Mouse (Mus musculus): ENCODE data around the gene Gon4l. TPM values are rescaled to one million over a fixed set of nuclear protein-coding genes. Genes with fewer than 3 reads are reported as not detected.

Gon4l gene
- polyA plus RNA-seq, 1 experiment from 2014 or later = 2.7 TPM

GRCm38 (mm10) chr3:88949786-88950575, 115.0 kb downstream of the Gon4l start:
- Histone ChIP-seq H3K36me3 (replicated peaks) (no peaks in the 10 kb centered on the region), H3K4me3 (replicated peaks) (peak overlapping the region; percentile 86), H3K27ac (replicated peaks) (peak overlapping the region; percentile 98), H3K4me2 (peak overlapping the region; percentile 88), H3K4me1 (replicated peaks) (peaks cover 43% of the 10 kb centered on the region), H3K9me3 (replicated peaks) (no peaks in the 10 kb centered on the region), H3K27me3 (no peaks in the 10 kb centered on the region), H3K9ac (peak overlapping the region; percentile 97)
- peak; percentile 84 for ATAC-seq (ENCODE audit: insufficient read depth)
- under 1% methylated on average over 82 of the region's 92 CpGs for WGBS (ENCODE audit: insufficient replicate concordance)

GRCm38 (mm10) chr3:88950576-88951326, 115.7 kb downstream of the Gon4l start, which contains the start of the genes Ash1l and Dap3:
TSS of gene Ash1l (plus strand) at chr3:88950622.
TSS of gene Dap3 (minus strand) at chr3:88951181.
- Histone ChIP-seq H3K36me3 (replicated peaks) (no peaks in the 10 kb centered on the region), H3K9ac (peak within 1 kb of the TSS; percentile 97), H3K27me3 (no peaks in the 10 kb centered on the region), H3K9me3 (replicated peaks) (no peaks in the 10 kb centered on the region), H3K27ac (replicated peaks) (peak within 1 kb of the TSS; percentile 98), H3K4me1 (replicated peaks) (peaks cover 47% of the 10 kb centered on the region), H3K4me3 (replicated peaks) (peak within 1 kb of the TSS; percentile 86), H3K4me2 (peak within 1 kb of the TSS; percentile 88)
- under 1% methylated on average over 48 of the region's 64 CpGs for WGBS (ENCODE audit: insufficient replicate concordance)
- ATAC-seq (ENCODE audit: insufficient read depth) = peak; percentile 61

- Histone ChIP-seq H3K4me3 (replicated peaks) (peak overlapping the region; percentile 86), H3K9ac (peak overlapping the region; percentile 97), H3K36me3 (replicated peaks) (no peaks in the 10 kb centered on the region), H3K9me3 (replicated peaks) (no peaks in the 10 kb centered on the region), H3K4me1 (replicated peaks) (peaks cover 53% of the 10 kb centered on the region), H3K4me2 (peak overlapping the region; percentile 88), H3K27me3 (no peaks in the 10 kb centered on the region), H3K27ac (replicated peaks) (peak overlapping the region; percentile 98)
- no peak for ATAC-seq (ENCODE audit: insufficient read depth)
- WGBS (ENCODE audit: insufficient replicate concordance) = under 1% methylated on average over 5 of the region's 5 CpGs
These were observed 116.3 kb downstream of the Gon4l start for GRCm38 (mm10) chr3:88951327-88951800.

- Histone ChIP-seq H3K4me3 (replicated peaks) (no peak overlapping the region), H3K36me3 (replicated peaks) (no peaks in the 10 kb centered on the region), H3K4me1 (replicated peaks) (peaks cover 50% of the 10 kb centered on the region), H3K4me2 (no peak overlapping the region), H3K9me3 (replicated peaks) (no peaks in the 10 kb centered on the region), H3K27ac (replicated peaks) (no peak overlapping the region), H3K9ac (no peak overlapping the region), H3K27me3 (no peaks in the 10 kb centered on the region)
- ATAC-seq (ENCODE audit: insufficient read depth) = no peak
- 76% methylated on average over 4 of the region's 4 CpGs for WGBS (ENCODE audit: insufficient replicate concordance)
These were observed 118.2 kb downstream of the Gon4l start for GRCm38 (mm10) chr3:88953246-88953645.

GRCm38 (mm10) chr3:88953736-88954135, 118.7 kb downstream of the Gon4l start:
- Histone ChIP-seq H3K9ac (no peak overlapping the region), H3K4me1 (replicated peaks) (peaks cover 47% of the 10 kb centered on the region), H3K27ac (replicated peaks) (no peak overlapping the region; the same call in 1 of the 2 replicates), H3K4me2 (no peak overlapping the region), H3K36me3 (replicated peaks) (no peaks in the 10 kb centered on the region), H3K9me3 (replicated peaks) (no peaks in the 10 kb centered on the region), H3K4me3 (replicated peaks) (no peak overlapping the region), H3K27me3 (no peaks in the 10 kb centered on the region)
- no peak for ATAC-seq (ENCODE audit: insufficient read depth)

Other genes with a start within 250 kb of the Gon4l start
- 14.4 and 15.0 TPM in 2 replicates for gene Arhgef2, start 229.3 kb upstream of the Gon4l start, polyA plus RNA-seq (2015; fragmentation: Nextera tagmentation; extraction: Ambion mirVana)
- not detected in 2 replicates for gene Rxfp4, start 182.1 kb upstream of the Gon4l start, polyA plus RNA-seq (2015; fragmentation: Nextera tagmentation; extraction: Ambion mirVana)
- gene Khdc4, start 149.4 kb upstream of the Gon4l start, polyA plus RNA-seq (2015; fragmentation: Nextera tagmentation; extraction: Ambion mirVana) = 23.9 and 26.6 TPM in 2 replicates
- 32.3 and 34.8 TPM in 2 replicates for gene Rit1, start 118.4 kb upstream of the Gon4l start, polyA plus RNA-seq (2015; fragmentation: Nextera tagmentation; extraction: Ambion mirVana)
- gene Syt11, start 60.1 kb upstream of the Gon4l start, polyA plus RNA-seq (2015; fragmentation: Nextera tagmentation; extraction: Ambion mirVana) = 0.73 and 1.3 TPM in 2 replicates
- gene Msto1, start 78.8 kb downstream of the Gon4l start, polyA plus RNA-seq (2015; fragmentation: Nextera tagmentation; extraction: Ambion mirVana) = 12.0 and 12.9 TPM in 2 replicates
- gene Ash1l, start 115.4 kb downstream of the Gon4l start, polyA plus RNA-seq (2015; fragmentation: Nextera tagmentation; extraction: Ambion mirVana) = 4.8 and 5.2 TPM in 2 replicates
- gene Dap3, start 116.0 kb downstream of the Gon4l start, polyA plus RNA-seq (2015; fragmentation: Nextera tagmentation; extraction: Ambion mirVana) = 84.3 and 88.9 TPM in 2 replicates